Mouse (Mus musculus) urinary bladder, postnatal 25 days (tissue): ENCODE data around the gene Cirbp.

ENCODE experiments used
- DNase-seq: peaks from one replicate; pipeline ENCODE4 v3.0.0; 2022; ENCODE audit warnings: low spot score

Gene Cirbp

DNA sequence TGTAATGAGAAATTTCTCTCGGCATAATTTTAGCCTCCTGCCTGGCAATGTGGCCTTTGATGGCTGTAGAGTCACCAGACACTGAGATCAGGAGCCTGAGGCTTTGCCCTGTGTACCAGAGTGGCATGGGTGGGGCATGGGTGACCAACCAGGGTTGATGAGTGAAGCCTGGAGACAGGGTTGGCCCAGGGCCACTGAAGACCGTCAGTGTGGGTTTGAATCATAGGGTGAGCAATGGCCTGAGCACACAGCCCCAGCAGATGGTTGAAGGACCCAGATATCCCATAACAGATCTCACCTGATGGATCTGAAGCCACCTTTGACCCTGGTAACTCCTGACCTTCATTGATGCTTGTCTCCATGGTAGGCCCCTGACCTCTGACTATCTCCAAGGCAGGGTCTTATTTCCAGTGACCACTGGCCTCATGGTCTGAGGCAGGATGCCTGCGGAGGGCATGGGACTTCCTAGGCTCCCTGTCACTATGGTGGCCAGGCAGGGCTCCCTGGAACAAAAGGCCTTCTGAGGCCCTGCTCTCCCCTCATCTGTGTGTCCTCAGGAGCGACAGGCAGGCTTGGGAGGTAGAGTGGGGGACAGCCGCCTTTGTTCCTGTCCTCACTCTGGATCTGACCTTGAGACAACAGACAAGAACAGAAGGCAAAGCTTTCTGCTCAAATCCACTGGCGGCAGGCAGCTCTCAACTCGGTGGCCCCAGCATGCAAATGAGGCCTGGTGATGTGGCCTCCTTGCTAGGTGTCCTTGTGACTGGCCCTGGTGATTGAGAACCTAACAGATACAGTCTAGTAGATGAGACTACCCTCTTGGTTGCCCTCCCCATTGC, 11.9 kb downstream of the Cirbp start:
- no peak for DNase-seq

DNA sequence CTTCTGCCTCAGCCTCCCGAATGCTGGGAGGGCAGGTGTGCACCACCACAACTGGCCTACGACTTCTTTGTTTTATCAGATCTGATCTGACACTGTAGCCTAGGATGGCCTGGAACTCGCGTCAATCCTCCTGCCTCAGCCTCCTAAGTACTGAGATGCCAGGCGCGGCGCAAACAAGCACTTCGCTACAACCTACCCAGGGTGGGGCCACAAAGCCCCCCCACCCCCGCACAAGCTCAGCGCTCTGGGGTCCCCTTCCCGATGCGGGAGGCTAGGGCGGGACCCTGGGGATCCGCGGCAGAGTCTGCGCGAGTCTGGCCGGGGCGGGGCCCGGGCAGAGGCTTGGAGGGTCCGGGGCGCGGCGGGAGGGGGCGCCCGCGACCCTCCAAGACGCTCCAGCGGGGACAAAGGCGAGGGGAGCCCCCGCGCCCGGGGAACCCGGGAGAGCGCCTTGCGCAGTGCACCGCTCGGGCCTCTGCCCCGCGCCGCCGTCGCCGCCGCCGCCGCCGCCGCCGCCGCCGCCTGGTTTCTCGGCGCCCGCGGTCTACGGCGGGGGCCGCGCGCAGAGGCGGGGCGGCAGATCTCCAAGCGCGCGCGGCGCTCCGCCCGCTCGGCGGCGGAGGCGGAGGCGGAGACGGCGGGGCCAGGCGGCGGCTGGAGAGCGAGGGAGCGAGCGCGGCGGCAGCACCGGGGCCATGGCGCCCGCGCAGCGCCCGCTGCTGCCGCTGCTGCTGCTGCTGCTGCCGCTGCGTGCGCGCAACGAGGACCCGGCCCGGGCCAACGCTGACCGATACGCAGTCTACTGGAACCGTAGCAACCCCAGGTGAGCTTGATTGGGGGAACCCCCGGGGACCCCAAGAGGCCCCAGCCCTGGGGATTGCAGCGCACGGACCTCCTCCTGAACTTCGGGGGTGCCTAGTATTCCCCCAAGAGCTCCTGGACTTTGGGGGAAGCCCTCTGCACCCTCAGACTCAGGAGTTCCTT, 13.6 kb downstream of the Cirbp start, which contains the start of gene Efna2:
Efna2 (plus strand) TSS at position 415 of the 984 bp plus-strand sequence.
- no peak for DNase-seq

DNA sequence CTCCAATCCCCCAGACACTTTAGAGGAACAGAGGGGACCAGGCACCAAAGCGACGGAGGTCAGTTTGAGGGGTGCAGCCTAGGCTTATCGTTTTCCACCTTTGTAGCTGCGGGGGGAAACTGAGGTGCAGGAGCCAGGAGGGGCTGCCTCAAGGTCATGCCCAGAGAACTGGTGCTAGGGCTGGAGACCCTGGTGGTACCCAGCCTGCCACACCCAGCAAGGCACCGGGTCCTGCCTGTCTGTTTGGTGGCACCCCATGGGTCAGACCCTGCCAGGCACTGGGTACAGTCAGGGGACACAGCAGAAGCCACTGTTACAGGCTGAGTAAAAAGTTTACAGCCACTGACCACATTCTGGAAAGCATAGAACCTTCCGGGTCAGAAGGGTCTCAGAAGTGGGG, 14.5 kb downstream of the Cirbp start:
- DNase-seq: no peak

DNA sequence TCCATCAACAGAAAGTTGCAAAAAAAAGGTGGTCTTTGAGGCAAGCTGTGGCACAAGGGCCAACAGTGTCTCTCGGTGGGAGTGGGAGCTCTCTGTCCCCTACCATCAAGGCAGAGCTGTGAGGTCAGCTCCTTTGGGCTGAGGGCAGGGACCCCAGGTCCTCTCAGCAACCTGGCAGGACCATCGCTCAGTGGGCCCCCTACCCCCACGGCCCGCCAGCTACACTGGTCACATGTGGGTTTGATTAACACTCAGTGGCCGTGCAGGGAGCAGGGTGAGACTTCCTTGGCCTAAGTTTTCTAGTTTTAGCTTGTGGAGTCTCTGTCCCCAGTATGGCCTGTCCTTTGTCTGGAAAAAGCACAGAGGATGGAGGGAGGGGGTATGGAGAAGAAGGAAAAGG, 15.0 kb downstream of the Cirbp start:
- DNase-seq: no peak

DNA sequence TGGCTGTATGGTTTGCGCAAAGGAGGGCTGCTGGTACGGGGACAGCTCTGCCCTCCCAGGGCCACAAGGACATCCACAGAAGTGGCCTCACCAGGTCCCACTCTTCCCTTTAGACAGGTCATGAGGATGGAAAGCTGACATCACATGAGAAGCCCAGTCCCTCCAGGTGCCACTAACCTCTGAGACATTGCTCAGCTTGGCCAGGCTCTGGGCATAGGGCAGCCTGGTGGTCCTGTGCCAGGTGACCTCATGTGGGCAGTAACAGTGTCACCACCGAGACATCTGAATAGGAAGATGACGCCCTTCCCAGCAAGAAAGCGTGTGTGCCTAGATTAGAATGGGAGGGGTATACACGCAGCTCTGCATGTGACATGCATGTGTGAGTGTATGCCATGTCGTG, 16.8 kb downstream of the Cirbp start:
- DNase-seq: no peak

DNA sequence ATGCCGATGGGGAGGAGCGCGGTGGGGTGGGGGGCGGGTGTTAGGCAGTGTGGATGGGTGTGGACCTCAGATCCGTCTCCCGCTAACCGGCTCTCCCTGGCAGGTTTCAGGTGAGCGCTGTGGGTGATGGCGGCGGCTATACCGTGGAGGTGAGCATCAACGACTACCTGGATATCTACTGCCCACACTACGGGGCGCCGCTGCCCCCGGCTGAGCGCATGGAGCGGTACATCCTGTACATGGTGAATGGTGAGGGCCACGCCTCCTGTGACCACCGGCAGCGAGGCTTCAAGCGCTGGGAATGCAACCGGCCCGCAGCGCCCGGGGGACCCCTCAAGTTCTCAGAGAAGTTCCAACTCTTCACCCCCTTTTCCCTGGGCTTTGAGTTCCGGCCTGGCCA, 20.9 kb downstream of the Cirbp start:
- no peak for DNase-seq

DNA sequence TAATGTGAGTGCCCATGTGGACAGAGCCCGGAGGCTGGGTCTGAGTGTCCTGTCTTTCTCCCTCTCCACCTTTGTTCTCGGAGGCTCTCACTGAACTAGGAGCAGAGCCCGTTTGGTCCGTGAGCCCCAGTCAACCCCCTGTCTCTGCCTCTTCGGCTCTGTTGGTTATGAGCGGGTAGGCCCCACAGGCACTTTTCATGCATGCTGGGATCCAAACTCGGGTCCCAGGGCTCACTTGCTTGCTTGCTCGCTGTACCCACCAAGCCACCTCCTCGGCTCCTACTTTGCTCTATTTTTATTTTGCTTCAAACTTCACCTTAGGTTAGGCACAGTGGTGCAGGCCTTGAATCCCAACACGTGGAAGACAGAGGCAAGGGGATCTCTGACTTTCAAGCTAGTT, 22.0 kb downstream of the Cirbp start:
- DNase-seq: no peak

DNA sequence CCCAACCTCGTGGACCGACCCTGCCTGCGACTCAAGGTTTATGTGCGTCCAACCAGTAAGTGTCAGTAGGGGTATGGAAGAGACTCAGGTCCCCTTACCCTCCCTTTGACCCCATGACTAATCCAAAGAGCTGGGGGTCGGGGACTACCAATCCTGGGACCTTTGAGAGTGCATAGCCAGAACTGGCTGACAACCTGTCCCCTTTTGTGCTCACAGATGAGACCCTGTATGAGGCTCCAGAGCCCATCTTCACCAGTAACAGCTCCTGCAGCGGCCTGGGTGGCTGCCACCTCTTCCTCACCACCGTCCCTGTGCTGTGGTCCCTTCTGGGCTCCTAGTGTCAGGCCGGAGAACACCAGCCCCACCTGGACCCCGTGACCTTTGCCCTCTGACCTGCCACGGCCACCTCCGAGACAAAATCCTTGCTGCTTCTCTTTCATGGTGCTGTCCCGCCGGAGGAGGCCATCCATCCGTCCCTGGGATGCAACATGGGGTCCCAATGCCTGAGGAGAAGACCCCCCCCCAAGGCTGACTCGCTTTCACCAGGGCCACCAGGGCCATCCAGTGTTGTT, 22.8 kb downstream of the Cirbp start:
- no peak for DNase-seq

DNA sequence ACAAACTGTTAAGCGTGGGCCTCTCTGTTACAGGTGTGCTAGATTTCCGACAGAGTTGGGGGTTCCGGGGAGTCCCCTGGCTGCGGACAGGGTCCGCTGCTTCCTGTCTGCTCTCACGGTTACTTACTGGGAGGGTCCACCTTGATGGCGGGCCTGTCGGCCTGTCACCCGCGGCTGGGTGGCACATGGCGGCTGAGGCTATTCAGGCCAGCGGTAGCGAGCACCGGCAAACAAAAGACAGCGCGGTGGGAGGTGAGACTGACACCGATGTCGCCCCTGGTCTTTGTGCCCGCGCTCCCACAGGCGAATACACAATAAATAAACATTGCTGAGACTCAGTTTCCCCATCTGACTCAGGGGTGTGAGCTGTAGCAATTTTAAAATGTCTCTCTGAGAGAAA, 24.2 kb downstream of the Cirbp start:
- DNase-seq: no peak

DNA sequence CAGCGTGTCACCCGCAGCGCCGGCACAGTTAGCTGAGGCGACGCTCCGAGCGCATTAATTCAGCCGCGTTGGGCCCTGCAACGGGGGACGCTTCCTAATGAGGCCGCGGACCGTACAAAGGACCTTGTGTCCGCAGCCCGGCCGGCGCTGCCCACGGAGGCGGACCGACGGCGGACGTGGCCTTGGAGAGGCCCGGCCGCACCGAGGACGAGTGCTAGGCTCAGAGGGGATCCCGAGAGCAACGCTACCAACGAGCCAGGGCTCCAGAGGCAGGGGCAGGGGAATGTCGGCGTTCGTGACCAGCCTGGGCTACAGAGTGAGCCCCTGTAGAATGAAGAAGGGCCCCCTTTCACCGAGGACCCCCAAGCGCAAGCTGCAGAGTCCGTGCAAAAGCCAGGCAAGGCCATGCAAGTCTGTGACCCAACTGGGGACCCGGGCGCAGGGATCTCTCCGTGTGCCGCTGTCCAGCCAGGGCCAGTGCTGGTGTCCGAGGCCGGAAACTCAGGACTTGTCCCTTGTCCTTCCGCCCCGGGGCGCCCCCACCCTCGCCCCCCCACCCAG, 24.8 kb downstream of the Cirbp start:
- no peak for DNase-seq

DNA sequence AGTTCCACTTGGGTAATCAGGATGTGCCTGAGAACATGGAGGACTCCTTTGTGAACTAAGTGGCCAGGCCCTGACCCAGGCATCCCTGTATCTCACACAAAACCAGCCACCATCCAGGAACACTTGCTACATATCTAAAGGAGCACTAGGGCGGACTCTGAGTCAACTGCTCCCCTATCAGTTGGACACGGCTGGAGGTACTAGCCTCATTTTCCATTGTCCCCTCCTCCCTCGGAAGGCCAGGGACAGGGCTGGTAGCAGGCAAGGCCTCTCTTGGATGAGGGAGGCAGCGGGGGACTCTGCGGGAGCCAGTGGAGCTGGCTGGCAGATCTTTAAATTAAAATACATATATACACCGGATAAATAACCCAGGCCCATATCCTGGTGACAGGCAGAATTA, 28.2 kb downstream of the Cirbp start:
- DNase-seq: no peak

DNA sequence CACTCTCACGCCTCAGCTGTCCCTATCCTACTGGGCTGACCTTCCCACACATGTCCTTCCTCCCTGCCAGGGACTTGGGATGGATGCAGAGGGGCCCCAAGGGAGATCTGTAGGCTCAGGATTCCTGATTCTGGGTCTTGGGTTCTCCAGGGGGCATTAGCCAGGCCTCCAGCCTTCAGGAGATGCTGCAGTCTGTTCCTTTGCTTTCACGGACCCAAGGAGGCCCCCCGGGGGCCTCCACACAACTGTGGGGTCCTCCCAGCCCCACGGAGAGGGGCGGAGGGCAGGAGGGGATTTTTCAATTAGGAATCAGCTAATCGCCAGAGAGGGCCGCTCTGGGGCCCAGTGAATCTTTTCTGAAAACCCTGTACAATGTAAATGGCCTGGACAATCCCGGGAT, 28.7 kb downstream of the Cirbp start:
- no peak for DNase-seq

DNA sequence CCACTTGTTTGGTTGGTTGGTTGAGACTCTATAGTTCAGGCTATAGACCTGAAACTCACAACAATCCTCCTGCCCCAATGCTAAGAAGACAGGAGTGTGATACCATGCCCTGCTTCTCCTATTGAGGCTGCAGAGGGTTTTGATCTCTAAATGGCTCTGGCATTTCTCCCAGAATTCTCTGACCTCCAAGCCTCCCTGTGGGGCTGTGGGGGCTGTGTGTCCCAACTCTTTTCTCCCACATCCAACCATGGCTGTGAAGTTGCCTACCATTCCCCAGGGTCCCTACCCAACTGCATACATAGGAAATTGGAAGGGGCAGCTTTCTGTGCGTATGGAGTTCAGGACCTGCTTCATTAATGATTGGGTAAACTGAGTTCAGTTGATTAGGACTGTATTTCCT, 30.4 kb downstream of the Cirbp start:
- DNase-seq: no peak

DNA sequence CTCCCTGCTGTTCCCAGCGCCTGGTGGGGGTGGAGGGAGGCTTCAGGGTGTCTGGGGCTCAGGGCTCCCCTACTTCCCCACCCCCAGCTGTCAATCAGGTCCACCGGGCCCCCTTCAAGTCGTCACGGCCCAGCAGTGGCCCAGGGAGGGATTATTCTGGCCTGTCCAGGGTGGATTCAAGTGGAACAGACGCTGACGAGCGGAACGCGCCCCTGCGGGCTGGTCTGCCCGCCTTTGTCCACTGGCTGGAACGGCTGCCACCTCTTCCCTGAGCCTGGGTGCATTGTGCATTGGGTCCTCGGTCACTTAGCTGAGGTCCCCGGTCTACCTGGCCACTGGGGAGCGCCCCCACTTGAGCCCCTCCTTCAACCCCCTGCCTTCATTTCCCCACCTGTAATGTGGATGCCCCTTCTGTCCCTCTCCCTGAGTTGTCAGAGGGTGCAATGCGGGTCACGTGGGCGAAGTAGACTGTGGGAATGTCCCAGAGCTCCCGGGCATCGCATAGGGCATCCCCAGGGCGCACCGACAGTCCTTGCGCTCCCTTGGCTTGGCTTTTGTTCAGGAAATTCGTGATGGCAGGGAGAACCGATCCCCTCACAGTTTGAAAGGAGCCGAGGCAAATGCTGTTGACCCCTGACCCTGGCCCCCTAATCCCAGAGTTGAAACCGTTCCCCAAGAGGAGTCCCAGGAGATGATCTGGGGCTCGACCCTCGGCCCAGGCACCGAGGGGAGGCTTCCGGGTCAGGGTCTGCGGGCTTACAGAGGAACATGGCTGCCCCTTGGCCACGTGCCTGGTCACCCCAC, 31.2 kb downstream of the Cirbp start:
- DNase-seq: no peak

DNA sequence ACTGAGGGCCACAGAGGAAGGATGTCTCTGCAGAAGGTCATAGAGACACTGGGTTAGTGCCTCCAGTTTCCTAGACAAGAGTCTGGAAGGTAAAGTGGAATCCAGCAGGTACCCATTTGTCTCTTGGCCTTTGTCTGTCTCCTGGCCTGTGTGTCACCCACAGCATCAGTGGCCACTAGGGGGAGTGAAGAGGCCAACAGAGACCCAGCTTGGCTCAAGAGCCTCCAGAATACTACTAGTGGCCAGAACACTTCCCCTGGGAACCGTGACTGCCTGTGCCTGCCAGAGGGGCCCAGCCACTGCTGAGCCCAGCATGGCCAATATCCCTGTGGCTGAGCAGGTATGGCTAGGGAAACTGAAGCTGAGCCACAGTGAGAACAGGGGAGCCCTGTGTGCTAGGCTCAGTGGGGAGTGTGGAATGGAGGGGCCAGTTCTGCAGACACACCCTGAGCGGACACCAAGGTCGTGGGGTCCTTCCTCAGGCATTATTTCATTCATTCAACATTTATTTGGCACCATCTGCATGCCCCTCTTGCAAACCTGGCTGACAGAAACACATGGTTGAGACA, 33.7 kb downstream of the Cirbp start:
- DNase-seq: peak; percentile 75

DNA sequence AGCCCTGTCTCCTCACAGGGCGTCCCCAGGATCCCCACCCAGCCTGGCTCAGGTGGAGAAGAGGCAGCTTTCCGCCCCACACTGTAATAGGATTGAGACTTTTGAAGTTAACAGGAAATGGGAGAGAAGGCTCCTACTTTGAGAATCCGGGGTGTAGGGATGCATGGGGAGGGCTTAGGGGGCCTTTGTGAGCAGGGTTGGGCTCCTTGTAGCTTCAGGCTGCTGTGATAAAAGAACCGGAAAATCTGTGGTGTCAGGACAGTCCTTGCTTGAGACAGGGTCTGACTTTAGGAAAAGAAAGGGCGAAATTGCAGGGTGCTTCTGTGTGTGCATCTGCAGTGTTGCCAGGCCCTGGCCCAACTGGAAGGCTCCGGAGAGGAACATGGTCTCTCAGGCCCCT, 34.7 kb downstream of the Cirbp start:
- DNase-seq: no peak

DNA sequence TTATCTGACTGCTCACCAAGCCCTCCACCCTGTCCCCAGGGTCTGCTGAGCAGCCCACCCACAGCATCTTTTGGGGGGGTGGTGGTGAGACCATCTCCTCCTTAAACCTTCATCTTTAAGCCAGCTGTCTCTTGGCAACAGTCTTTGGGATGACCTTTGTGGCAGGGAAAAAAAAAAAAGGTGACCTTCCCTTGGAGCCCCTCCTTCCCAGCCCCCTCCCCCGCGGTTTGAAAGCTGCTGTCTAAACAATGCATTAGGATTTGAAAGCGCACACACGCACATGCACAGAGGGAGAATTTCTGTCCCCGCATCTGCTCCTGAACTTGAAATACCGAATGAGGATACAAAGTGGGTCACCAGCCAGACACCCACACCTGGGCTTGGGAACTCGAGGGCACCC, 38.3 kb downstream of the Cirbp start:
- no peak for DNase-seq

DNA sequence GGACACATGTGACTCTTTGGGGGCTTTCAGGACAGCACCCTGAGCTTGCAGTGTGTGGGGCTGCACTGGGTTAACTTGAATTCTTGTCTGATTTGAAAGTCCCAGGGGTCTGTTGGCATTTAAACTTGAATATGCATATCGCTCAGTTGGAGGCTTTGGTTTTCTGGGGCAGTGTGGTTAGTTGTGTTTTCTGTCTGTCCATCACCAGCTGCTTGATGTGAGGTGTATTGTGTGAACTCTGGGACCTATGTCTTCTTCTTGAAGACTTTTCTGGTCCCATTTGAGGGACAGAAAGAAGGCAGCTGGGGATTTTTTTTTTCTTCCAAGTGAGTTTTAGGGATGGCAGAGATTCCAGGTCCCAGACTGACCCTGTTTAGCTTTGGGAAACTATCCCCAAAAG, 41.4 kb downstream of the Cirbp start:
- no peak for DNase-seq

DNA sequence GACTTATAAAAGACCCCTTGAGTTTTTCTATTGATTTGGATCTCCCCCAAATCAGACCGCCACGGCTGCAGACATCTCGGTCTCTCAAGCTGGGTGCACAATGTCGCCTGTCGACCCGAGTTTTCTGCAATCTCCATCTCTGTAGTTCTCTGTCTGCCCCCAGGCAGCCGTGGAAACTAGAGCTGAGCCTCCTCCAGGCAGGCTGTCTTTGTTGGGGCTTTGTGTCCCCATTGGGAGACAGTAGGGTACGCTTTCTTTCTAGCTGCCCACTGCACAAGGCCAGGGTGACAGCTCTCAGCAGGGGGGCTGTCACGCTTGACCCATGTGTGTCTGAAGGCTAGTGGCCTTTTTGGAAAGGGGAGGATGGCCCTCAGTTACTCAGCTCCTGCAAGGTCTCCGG, 41.9 kb downstream of the Cirbp start:
- DNase-seq: no peak

DNA sequence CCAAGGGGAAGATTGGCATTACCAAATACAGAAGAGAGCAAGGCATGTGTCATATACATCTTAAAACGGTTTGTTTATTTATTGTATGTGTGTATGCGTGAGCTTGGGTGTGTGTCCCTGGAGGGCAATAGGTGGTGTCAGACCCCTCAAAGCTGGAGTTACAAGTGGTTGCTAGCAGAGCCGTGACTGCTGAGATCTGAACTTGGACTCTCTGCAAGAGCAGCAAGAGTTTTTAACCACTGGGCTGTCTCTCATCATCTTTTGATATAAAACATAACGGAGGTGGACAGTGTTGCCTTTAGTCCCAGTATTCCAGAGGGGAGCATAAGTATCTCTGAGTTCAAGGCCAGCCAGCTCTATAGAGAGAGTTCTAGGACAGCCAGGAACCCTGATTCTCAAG, 42.5 kb downstream of the Cirbp start:
- no peak for DNase-seq

DNA sequence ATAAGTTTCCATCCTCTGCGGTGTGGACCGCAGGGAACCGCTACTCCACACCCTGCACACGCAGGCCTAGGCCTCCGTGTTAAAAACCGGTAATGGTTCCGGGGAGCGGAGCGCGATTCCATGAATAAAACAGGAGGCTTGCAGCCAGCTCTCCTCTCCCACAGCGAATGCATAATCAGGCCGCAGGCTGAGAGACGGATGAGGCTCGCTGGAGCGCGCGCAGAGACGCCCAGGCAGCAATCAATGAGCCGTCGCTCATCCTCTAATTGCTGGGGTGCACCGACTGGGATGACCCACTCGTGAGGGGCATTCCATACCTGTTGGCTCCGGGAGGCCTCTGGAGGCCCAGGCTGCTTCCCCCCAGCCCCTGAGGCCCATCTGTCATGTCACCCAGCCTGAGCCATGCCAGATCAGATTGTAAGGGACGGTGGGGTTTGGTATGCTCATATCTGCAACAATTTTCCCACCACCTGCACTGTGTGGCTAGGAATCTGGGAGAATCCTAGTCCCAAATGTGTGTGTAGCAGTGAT, 43.1 kb downstream of the Cirbp start:
- DNase-seq: no peak
